Mouse (Mus musculus) megakaryocyte, adult 5-6 weeks (primary cell): ENCODE measurements around the gene Gadd45a. TPM values are rescaled to one million over a fixed set of nuclear protein-coding genes. Genes with fewer than 3 reads are reported as not detected.
"Not testable (repeated sequence)": the region's sequence is repeated elsewhere in the genome, so short reads cannot be mapped to it uniquely, and the experiment has no call there.

Experiments used
- ATAC-seq: 2 replicates; pipeline ENCODE4 v1.8.0; 2016; ENCODE audit warnings: mild to moderate bottlenecking, inconsistent platforms; ENCODE audit not compliant: poor library complexity, severe bottlenecking
- total RNA-seq, 2 experiments: library from RNA; stranded (forward) in 1 of 2; stranded (reverse) in 1 of 2; fragments of 153-499, 151-499 nt in 1 of 2; fragments of 221-1000, 200-1000 nt in 1 of 2; gene quantifications; 2 replicates each; pipeline versions ENCODE4 v1.2.3 to v1.2.4; 2015 to 2017

Gene Gadd45a
- total RNA-seq, 2 experiments from 2014 or later = 62.4 to 77.2 TPM

DNA sequence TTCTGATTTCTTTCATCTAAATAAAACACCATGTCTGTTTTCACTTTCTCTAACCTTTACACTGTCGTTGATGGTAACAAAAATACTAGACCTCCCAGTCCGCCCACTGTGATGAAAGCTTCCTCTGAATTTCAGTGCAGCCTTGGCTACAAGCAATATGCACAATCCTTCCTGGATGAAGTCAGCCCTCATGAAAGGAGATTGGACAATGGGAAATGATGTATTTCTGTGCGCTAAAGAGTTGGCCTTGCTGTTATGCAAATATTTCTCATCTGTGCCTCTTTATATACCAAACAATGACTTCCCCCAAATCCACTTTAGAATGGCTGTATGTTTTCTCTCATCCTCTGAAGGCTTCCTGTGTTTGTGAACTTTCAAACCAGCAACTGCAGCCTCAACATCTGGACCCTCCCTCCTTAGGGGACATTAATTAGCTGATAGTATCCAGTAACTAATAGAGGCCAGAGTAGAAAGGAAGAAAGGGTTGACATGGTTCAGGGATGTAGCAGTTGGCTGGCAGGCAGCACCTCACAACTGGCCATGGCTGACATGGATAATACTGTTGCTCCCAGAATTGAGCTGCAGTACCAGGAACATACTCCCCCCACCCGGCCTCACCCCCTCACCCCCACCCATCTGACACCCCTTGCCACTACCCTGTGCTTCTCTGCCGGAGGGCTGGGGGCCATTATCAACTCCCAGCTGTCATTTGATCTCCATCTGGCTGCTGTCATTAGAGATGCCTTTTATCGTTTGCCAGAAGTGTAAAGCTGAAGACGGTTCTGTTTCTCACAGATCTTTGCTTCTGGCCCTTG lies 11.8 kb upstream of the Gadd45a start:
- peak; percentile 47 for ATAC-seq

DNA sequence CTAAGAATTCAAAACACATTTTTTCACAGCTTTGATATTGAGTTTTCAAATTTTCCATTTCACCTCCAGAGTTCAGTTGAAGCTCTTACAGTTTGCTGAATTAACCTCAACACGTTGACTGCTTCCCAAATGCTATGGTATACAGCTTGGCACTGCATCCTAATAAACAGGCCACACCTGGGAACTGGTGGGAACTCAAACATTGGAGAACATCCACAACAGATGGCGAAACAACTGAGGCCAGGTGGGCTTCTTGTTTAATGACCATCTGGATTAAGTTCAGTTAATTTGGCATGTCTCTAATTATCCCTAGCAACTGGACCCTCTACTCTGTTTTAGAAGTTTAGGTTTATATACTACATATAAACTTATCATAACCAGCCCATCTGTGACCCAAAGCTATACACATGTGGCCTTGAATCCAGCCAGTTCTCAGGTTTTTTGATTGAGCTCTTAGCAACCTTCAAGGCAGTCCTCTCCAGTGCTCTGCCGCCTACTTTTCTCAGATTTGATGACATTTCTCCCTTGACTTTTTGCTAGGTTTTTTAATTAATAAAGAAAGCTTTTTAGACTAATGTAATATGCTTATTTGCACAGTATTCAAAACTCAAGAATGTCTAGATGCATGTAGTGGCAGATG lies 10.9 kb upstream of the Gadd45a start:
- ATAC-seq = no peak

DNA sequence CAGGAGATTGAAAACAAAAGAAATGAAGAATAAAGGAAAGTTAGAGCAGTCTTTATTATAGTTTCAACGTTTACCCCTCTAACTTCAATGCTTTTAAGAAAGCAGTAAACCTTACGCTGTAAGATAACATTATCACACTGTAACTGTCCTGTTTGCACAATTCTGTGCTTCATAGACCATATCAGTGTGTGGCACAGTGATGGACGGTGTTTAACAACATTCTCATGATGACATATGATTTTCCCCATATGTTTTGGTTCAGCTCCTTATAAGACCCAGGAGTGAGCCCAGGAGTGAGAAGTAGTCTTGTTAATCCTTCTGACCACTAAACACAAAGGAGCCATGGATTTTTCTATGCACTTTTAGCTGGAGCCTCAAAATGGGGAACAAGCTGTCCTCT lies 9.7 kb upstream of the Gadd45a start:
- 0 out of 2 replicates have a peak, but pooled peaks have one; percentile 27 for ATAC-seq

DNA sequence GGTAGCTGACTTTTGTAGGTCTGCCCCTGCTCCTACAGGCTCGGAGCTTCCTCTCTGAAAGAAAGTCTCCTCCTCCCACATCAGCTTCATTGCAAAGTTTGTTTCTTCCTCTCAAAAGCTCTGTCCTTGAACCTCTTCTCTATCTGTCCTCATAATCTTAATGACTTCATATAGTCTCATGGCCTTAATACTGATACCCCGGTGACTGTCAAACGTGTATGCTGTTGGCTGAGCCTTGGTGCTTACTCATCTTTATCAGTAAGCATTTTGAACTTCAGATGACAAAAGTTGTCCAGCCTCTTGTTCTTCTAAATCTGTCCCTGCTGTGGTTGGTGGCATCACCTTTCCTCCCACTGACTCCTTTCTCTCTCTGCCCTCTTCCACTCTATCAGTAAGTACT lies 8.2 kb upstream of the Gadd45a start:
- no peak for ATAC-seq

DNA sequence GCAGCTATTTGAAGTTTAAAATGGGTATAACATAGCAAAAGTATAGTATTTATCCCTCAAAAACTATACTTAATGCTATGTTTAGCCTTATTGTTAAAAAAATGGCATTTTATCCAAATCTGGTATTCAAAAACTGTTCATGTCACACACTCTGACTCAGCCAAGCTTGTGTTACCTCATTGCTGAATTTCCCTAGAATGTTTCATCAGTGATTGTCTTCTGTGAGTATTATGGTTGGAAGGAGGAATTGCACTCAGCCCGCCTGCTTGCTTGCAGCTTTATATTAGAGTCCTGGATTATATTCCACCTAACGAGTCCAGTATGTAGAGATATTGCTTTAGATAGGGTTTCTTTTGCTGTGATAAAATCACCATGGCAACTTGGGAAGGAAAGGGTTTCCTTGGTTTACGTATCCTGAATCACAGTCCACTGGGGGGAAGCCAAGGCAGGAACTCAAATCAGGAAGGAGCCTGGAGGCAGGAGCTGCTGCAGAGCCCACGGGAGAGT lies 3.7 kb upstream of the Gadd45a start:
- ATAC-seq = no peak

DNA sequence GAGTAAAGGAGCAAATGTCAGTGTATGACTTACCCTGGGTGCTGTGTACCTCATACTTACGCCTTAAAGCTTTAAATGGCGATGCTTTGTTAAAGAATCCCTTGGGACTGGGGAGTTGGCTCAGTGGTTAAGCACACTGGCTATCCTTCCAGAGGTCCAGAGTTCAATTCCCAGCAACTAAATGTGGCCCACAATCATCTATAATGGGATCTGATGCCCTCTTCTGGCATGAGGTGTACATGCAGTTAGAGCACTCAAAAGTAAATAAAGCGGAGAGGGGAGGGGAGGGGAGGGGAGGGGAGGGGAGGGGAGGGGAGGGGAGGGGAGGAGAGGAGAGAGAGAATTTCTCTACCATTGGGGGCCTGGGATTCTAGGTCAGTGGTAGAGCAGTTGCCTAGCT lies 1.7 kb upstream of the Gadd45a start:
- ATAC-seq = no peak

DNA sequence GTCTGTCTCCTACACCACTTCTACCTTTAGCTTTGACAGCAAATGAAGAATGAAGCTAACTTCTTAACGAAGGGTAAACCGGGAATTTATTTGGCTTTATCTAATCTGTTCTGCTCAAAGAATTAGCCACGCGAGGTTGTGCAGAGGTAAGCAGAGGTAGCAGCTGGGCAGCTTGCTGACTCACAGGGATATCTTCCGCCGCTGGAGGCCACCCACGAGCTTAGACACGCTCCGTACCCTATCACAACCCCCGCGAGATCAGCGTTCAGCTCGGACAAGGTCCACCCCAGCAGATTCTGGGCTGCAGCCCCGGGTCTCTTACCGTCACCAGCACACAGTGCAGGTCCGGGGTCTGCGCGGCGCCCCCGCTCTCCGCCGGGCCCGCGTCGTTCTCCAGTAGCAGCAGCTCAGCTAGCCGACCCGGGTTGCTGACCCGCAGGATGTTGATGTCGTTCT lies 873 bp downstream of the Gadd45a start:
- ATAC-seq = peak; percentile 58

DNA sequence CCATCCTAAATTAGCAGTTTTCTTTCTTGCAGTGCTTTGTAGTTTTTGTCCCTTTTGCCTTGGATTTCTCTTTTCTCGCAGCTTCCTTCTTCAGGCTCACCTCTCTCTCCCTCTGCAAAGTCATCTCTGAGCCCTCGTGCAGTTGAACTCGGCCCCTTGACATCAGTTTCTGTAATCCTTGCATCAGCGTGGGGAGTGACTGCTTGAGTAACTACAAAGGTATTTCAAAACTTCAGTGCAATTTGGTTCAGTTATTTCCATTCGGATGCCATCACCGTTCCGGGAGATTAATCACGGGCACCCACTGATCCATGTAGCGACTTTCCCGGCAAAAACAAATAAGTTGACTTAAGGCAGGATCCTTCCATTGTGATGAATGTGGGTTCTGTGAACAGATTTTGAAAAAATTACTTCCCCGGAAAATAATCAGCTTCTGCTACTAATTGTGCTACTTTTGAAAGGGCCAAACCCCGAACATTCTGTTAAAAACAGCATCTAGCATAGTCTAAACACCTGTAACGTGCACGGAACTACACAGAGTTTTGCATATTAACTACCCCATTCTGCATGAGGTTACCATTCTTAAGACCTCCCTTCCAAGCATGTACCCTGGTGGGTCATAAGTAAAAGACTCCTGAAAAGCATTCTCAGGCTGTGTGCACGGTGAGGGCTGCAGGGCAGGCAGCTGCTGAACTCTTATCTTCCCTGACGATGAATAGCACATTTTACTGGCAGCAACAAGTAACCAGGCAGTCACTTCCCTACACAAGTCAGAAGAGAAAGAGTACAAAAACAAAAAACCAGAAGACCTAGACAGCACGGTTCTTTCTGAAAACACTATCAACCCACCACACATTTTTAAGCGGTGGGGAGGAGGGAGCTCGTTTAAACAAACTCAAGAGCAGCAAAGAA lies 1.6 kb downstream of the Gadd45a start:
- ATAC-seq = peak; percentile 49

DNA sequence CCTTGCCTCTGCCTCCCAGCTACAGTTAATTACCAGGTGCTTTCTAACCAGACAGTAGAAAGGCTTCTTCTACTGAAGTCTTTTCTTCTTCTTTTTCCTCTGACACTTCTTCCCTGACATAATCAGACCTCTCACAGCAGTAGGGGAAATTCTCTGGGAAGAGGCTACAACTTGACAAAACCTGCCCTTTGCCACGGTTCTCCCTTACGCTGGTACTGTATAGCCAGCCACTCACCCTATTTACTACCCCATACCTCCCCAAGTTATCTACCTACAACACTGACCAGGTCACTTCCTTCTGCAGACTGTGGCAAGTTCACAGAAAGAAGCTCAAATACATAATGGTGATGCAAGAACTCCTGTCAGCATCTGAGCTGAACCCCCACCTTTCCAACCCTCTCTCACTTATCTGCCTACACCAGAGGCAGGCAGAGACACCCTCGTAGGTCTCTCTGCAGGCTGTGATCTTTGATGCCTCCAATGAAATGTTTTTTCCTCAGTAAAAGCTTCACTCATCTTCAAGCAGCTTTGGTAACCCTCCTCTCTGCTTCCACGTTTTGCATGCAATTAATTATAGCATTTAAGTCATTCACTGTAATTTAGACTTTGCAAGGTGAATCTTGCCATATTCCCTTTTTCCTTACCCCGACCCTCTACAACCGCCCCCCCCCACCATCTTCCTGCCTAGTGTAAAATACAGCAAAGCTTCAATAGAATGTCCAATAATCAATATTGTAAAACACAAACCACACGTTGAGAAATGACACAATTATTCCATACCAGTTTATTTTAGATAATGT lies 2.7 kb downstream of the Gadd45a start:
- ATAC-seq = peak; percentile 9

DNA sequence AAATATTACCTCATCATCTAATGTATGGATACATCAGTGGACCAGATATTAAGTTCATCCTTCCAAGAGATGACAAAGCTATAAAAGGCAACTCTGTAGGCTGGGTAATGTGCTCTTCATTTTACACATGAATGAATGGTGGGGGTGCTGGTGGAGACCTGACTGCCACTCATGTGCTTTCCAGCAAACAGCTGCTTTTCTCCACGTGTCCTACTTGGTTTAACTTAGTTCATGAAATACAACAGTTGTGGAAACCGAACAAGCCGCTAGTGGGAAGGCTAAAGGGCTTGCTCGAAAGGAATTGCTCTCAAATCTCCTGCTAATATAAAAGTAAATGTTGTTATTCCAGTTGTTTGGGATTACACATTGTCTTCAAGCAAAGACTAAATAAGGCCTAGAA lies 3.7 kb downstream of the Gadd45a start:
- no peak for ATAC-seq

DNA sequence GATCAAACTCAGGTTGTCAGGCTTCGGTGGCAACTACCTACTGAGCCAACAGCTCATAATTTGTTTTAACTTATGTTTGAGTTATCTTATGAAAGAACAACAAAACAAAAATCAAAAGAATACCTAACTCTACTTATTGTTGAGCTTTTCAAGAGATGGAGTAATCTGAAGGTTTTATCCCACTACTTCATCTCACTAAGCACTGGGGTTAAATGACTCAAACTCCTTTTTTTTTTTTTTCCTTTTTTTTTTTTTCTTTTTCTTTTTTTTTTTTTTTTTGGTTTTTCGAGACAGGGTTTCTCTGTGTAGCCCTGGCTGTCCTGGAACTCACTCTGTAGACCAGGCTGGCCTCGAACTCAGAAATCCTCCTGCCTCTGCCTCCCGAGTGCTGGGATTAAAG lies 4.3 kb downstream of the Gadd45a start:
- ATAC-seq = not testable (repeated sequence)

DNA sequence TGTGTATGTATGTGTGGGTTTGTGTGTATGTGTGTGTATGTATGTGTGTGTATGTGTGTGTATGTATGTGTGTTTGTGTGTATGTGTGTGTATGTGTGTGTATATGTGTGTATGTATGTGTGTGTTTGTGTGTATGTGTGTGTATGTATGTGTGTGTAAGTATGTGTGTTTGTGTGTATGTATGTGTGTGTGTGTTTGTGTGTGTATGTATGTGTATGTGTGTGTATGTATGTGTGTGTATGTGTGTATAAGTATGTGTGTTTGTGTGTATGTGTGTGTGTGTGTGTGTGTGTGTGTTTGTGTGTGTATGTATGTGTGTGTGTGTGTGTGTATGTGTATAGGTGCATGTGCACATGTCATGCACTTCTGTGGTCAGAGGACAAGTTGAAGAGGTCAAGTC lies 4.7 kb downstream of the Gadd45a start:
- not testable (repeated sequence) for ATAC-seq

DNA sequence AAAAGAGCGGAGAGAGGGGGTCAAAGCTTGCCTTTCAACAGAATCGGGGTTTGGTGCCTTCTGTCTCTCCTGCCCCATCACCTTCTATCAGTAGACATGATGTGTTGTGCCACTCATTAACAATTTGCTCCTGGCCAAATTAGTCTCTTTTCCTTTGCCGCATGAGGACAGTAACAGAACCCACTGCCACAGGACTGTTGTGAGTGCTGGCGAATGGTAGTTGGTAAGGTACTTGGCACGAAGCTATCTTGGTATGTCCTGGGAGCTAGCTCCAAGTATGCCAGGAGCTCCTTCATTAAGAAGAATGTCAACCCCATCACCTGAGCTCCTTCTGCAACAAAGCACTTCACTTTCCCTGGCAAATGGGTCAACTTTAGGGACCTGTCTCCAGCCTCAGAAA lies 6.4 kb downstream of the Gadd45a start:
- ATAC-seq = no peak

DNA sequence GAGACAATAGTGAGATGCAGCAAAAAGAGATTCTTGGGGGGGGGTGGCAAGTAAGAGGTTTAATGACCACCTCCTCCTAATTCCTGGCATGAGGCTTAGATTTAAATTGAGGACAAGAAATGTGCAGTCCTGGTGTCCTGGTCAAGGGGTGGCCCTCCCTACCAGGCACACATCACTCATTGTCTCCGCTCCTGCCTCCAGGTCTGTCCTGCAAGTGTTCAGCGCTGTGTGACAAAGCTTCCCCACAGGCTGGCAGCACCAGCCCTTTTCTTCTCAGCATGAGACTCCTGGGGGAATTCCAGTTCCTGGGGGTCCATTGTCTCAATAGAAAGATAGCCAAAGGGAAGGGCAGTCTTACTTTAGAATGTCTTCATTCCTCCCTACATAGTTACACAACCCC lies 6.8 kb downstream of the Gadd45a start:
- ATAC-seq = no peak

DNA sequence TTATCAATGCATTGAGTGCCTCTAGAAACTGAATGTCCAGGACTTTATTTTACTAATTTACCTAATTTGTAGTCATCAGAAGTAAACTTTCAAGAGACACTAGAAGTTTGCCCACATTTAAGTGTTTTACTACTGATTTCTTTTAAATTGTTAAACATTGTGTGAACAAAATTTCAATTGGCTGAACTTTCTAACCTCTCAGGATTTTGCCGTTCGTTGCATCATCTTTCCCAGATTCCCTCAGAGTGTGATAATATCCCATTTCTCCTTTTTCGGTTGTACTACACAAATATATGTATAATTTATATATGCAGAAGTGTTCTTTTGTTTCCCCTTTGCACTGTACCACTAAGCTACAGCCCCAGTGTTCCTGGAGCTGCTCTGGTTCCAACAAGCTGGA lies 7.3 kb downstream of the Gadd45a start:
- no peak for ATAC-seq

DNA sequence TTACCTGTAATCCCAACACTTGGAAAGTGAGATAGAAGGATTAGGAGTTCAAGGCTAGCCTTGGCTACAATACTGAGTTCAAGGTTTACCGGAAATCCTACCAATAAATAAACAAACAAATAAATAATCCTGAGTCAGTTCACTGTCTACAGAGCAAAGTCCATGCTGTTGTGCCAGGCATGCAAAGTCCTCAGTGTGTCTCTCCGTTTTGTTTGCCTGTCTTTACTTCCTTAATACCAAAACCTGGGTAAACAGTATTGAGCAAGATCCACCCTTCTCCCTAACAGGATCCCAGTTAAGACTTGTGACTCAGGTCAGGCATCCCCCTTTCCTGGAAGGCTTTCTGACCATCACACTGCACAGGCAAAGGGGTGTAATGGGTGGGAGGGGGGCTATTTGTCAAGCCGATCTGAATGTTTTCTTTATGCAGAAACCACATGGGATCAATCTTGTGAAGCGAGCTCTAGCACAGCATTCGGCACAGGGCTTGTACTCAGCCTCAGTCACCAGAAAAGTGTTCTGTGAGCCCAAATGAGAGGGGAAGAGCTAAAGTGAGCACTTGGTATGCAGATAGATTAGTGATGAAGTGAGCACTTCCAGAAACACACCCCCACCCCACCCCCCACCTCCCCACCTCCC lies 7.8 kb downstream of the Gadd45a start:
- ATAC-seq = no peak

DNA sequence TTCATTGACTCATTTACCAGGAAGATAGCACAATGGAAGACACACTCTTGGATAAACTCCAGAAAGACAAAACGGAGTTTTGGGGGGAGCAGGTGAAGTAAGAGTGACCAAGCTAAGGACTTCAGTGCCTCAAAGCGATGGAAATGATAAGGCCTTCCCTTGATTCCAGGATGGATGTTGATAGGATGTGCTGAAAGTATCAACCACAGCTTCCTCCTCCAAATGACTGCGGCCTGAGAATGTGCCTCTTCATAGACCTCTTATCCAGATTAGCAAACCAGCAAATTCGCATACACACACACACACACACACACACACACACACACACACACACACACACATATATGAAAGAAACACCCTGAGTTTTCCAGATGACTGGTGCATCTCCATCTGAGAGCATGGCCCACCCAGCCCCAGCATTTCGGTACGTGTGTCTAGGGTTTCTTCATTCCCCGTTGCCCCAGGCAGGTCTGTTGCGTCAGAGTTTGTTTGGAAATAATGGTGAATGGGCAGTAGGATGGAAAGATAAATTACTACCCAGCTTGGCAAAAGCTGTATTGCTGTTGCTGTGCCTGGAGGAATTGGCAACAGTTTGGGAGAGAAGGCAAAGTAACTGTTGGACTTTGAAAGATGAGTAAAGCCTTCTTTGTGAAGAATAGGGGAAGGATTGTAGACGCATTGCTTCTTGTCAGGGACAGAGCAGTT lies 9.7 kb downstream of the Gadd45a start:
- peak; percentile 81 for ATAC-seq

DNA sequence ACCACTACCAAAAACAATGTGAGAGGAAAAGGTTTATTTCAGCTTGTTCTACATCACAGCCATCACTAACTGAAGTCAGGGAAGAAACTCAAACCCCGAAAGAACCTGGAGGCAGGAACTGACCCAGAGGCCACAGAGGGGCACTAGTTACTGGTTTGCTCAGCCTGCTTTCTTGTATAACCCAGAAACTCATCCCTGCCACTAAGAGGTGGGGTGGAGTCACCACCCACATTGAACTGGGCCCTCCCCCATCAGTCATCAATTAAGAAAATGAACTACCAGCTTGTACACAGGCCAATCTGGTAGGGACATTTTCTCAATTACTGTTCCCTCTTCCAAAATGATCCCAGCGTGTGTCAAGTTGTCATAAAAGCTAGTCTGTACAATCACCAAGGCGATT lies 10.6 kb downstream of the Gadd45a start:
- no peak for ATAC-seq

DNA sequence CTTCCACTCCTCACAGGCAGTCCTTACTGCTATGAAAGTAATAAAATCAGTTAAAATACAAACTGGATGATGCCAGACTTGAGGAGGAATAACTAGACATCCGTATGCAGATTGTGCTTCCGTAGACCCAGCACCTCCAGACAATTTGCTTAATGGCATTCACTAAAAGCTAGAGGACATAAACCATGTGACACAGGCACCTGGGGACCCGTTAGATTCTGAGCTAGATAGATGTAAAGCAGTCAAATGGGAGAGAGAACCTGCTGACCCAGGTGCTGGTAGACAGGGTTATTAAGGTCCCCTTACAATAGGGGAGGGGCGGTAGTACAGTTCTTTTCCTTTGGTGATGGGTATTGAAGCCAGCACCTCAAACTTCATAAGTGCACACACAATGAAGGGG lies 13.5 kb downstream of the Gadd45a start:
- ATAC-seq = no peak
